Mouse (Mus musculus): ENCODE results near the gene Gm20388. TPM values are rescaled to one million over a fixed set of nuclear protein-coding genes. Genes with fewer than 3 reads are reported as not detected.

Gm20388 gene
- total and polyA plus RNA-seq, 2 experiments from 2014 or later, result 51.3 TPM; not detected in 1

- ATAC-seq (no peak), DNase-seq (no peak)
- H3K9ac ChIP-seq, result no peak overlapping the region
- no peak overlapping the region for H3K4me3 ChIP-seq (ENCODE audit: low read depth, low read length)
- H3K27me3 ChIP-seq (ENCODE audit: insufficient read depth, low read length), result no peaks in the 10 kb centered on the region
- H3K36me3 ChIP-seq (ENCODE audit: insufficient read depth), result no peaks in the 10 kb centered on the region
- H3K4me2 ChIP-seq (ENCODE audit: low read depth), result no peak overlapping the region
- H3K4me1 ChIP-seq (ENCODE audit: insufficient read depth), result no peaks in the 10 kb centered on the region
- no peak overlapping the region for H3K27ac ChIP-seq (ENCODE audit: low read depth, low read length)
- WGBS, result 60% methylated on average over 4 of the region's 4 CpGs
- no peak for TF ChIP-seq CTCF (IDR thresholded peaks at IDR 0.05; ENCODE audit: low read depth)
- no peaks in the 10 kb centered on the region for H3K9me3 ChIP-seq (ENCODE audit: low read length)
Observed at GRCm38 (mm10) chr8:122178392-122178890, 2267.8 kb downstream of the Gm20388 start.

- Histone ChIP-seq H3K9ac (no peak overlapping the region), H3K36me3 (ENCODE audit: insufficient read depth) (no peaks in the 10 kb centered on the region), H3K27me3 (ENCODE audit: insufficient read depth, low read length) (no peaks in the 10 kb centered on the region), H3K9me3 (ENCODE audit: low read length) (no peaks in the 10 kb centered on the region), H3K27ac (ENCODE audit: low read depth, low read length) (no peak overlapping the region), H3K4me2 (ENCODE audit: low read depth) (no peak overlapping the region), H3K4me1 (ENCODE audit: insufficient read depth) (no peaks in the 10 kb centered on the region), H3K4me3 (ENCODE audit: low read depth, low read length) (no peak overlapping the region)
- ATAC-seq (no peak), DNase-seq (no peak)
- TF ChIP-seq CTCF (IDR thresholded peaks at IDR 0.05; ENCODE audit: low read depth), result no peak
- 88% methylated on average over 7 of the region's 7 CpGs for WGBS
Observed at GRCm38 (mm10) chr8:122179354-122179753, 2268.7 kb downstream of the Gm20388 start.

GRCm38 (mm10) chr8:122180116-122180515 lies 2269.5 kb downstream of the Gm20388 start:
- WGBS, result 94% methylated on average over 9 of the region's 9 CpGs
- Histone ChIP-seq H3K9me3 (ENCODE audit: low read length) (no peaks in the 10 kb centered on the region), H3K36me3 (ENCODE audit: insufficient read depth) (no peaks in the 10 kb centered on the region), H3K27ac (ENCODE audit: low read depth, low read length) (no peak overlapping the region), H3K4me1 (ENCODE audit: insufficient read depth) (no peaks in the 10 kb centered on the region), H3K4me2 (ENCODE audit: low read depth) (no peak overlapping the region), H3K9ac (no peak overlapping the region), H3K4me3 (ENCODE audit: low read depth, low read length) (no peak overlapping the region), H3K27me3 (ENCODE audit: insufficient read depth, low read length) (no peaks in the 10 kb centered on the region)
- TF ChIP-seq CTCF (IDR thresholded peaks at IDR 0.05; ENCODE audit: low read depth), result no peak
- ATAC-seq (no peak), DNase-seq (no peak)

- Histone ChIP-seq H3K4me2 (ENCODE audit: low read depth) (no peak overlapping the region), H3K36me3 (ENCODE audit: insufficient read depth) (no peaks in the 10 kb centered on the region), H3K4me1 (ENCODE audit: insufficient read depth) (no peaks in the 10 kb centered on the region), H3K27ac (ENCODE audit: low read depth, low read length) (no peak overlapping the region), H3K9ac (no peak overlapping the region), H3K27me3 (ENCODE audit: insufficient read depth, low read length) (no peaks in the 10 kb centered on the region), H3K9me3 (ENCODE audit: low read length) (no peaks in the 10 kb centered on the region), H3K4me3 (ENCODE audit: low read depth, low read length) (no peak overlapping the region)
- no peak for TF ChIP-seq CTCF (IDR thresholded peaks at IDR 0.05; ENCODE audit: low read depth)
- WGBS, result 79% methylated on average over 9 of the region's 9 CpGs
- DNase-seq (no peak), ATAC-seq (no peak)
Observed at GRCm38 (mm10) chr8:122181414-122181813, 2270.8 kb downstream of the Gm20388 start.

- DNase-seq, result no peak
- H3K4me3 ChIP-seq (ENCODE audit: low read depth, low read length), result no peak overlapping the region
- no peak for ATAC-seq
- no peaks in the 10 kb centered on the region for H3K27me3 ChIP-seq (ENCODE audit: insufficient read depth, low read length)
- H3K9ac ChIP-seq, result no peak overlapping the region
- 76% methylated on average over 9 of the region's 9 CpGs for WGBS
- no peaks in the 10 kb centered on the region for H3K9me3 ChIP-seq (ENCODE audit: low read length)
- no peaks in the 10 kb centered on the region for H3K36me3 ChIP-seq (ENCODE audit: insufficient read depth)
- TF ChIP-seq CTCF (IDR thresholded peaks at IDR 0.05; ENCODE audit: low read depth), result no peak
- H3K4me2 ChIP-seq (ENCODE audit: low read depth), result no peak overlapping the region
- H3K27ac ChIP-seq (ENCODE audit: low read depth, low read length), result no peak overlapping the region
- H3K4me1 ChIP-seq (ENCODE audit: insufficient read depth), result no peaks in the 10 kb centered on the region
Observed at GRCm38 (mm10) chr8:122181991-122182390, 2271.3 kb downstream of the Gm20388 start.

GRCm38 (mm10) chr8:122186363-122186974 lies 2275.8 kb downstream of the Gm20388 start:
- DNase-seq (no peak), ATAC-seq (no peak)
- WGBS, result 88% methylated on average over 19 of the region's 19 CpGs
- Histone ChIP-seq H3K27me3 (ENCODE audit: insufficient read depth, low read length) (no peaks in the 10 kb centered on the region), H3K9me3 (ENCODE audit: low read length) (no peaks in the 10 kb centered on the region), H3K36me3 (ENCODE audit: insufficient read depth) (no peaks in the 10 kb centered on the region), H3K4me2 (ENCODE audit: low read depth) (no peak overlapping the region), H3K27ac (ENCODE audit: low read depth, low read length) (no peak overlapping the region), H3K4me3 (ENCODE audit: low read depth, low read length) (no peak overlapping the region), H3K4me1 (ENCODE audit: insufficient read depth) (peaks cover 7% of the 10 kb centered on the region), H3K9ac (no peak overlapping the region)
- TF ChIP-seq CTCF (IDR thresholded peaks at IDR 0.05; ENCODE audit: low read depth), result no peak

- Histone ChIP-seq H3K4me2 (ENCODE audit: low read depth) (no peak overlapping the region), H3K27me3 (ENCODE audit: insufficient read depth, low read length) (no peaks in the 10 kb centered on the region), H3K9me3 (ENCODE audit: low read length) (no peaks in the 10 kb centered on the region), H3K4me3 (ENCODE audit: low read depth, low read length) (no peak overlapping the region), H3K27ac (ENCODE audit: low read depth, low read length) (no peak overlapping the region), H3K9ac (no peak overlapping the region), H3K4me1 (ENCODE audit: insufficient read depth) (peaks cover 7% of the 10 kb centered on the region), H3K36me3 (ENCODE audit: insufficient read depth) (no peaks in the 10 kb centered on the region)
- TF ChIP-seq CTCF (IDR thresholded peaks at IDR 0.05; ENCODE audit: low read depth), result no peak
- 88% methylated on average over 4 of the region's 4 CpGs for whole genome bisulfite sequencing
- ATAC-seq (no peak), DNase-seq (no peak)
Observed at GRCm38 (mm10) chr8:122187271-122187670, 2276.6 kb downstream of the Gm20388 start.

Data from forebrain, postnatal 0 days (tissue).